Mouse (Mus musculus) right cerebral cortex, postnatal 25 days (tissue): ENCODE results near the gene Olfr1019.

Source experiments
- DNase-seq: peaks from one replicate; pipeline ENCODE4 v3.0.0; 2022

The Olfr1019 gene

DNA sequence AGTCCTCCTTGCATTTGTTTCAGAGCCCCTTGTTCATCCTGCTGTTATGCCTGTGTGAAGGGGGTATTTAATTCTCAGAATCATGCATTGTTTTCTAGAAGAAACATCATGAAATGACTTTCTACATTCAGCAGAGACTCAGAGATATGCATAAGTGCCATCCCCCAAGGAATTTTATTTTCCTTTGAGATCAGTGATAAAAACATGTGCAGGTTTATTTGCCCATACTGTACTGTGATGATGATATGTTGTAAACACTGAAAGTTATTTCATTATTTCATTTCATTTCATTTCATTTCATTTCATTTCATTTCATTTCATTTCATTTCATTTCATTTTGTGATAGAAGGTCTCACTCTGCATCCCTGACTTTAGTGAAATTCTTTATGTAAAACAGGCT is at the start of gene Olfr1019:
TSS of gene Olfr1019 (minus strand) at position 101 of the 400 bp plus-strand sequence.
- DNase-seq, result no peak

GRCm38 (mm10) chr2:85885340-85885739 is 40.1 kb upstream of the Olfr1019 start, which contains the start of gene Olfr1023:
Gene Olfr1023 (plus strand): TSS chr2:85885640.
- no peak for DNase-seq

DNA sequence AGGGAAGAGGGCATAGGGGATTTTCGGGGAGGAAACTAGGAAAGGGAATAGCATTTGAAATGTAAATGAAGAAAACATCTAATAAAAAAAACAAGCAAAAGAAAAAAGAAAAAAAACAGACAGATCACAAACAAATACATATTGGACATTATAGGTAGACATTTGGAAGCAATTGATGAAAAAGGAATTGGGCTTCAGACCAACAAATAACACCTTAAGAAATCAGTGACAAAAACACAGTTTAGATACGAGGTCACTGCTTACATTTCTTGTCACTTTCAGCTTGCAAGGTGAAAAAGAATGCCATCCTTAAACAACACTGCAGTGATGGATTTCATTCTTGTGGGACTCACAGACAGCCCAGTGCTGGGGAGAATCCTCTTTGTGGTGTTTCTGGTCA is 23.0 kb upstream of the Olfr1019 start, which contains the start of gene Olfr1022:
TSS of gene Olfr1022 (plus strand) at position 301 of the 400 bp plus-strand sequence.
- no peak for DNase-seq

DNA sequence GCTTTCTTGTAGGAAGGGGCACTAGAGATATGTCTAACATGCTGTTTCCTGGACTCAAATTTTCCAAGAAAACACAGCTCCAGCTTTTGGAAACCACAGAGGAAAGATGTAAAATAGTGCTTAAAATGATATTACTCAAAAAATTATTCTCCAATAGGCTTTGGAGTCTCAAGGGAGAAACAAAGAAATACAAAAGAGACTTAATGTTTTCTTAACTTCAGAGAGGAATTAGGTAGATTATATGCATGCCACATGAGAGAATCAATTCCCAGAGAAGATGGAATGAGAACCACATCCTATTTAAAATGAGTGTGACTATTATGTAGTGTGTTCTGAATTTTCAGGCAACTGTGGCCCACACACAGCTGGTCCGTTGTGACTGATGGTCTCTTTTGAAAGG is 1.4 kb upstream of the Olfr1019 start, which contains the start of gene Olfr1020:
TSS of gene Olfr1020 (plus strand) at position 301 of the 400 bp plus-strand sequence.
- DNase-seq, result no peak

GRCm38 (mm10) chr2:85818179-85818578 is 27.1 kb downstream of the Olfr1019 start, which contains the start of gene Olfr1018:
Gene Olfr1018 (plus strand): TSS chr2:85818479.
- no peak for DNase-seq

- no peak for DNase-seq
These were observed 40.8 kb downstream of the Olfr1019 start for GRCm38 (mm10) chr2:85804501-85804900.

DNA sequence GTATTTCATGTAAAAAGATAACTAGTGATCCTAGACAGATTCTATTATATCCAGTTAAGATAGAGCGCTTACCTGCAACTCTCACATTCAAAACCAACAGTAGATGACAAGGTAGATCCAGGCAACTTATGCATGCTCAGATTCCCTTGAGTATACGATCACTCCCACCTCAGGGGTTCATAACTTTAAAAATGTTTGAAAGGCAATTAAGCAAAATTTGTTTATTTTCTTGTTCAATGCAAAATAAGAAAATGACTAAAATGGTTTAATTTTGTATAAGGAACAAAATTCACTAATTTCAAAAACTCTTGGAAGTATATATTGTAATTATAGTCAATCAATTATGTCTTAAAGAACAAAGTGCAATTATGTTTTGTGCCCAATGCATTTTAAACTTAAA is 42.8 kb downstream of the Olfr1019 start, which contains the start of gene Olfr1016:
TSS of gene Olfr1016 (minus strand) at position 101 of the 400 bp plus-strand sequence.
- no peak for DNase-seq

DNA sequence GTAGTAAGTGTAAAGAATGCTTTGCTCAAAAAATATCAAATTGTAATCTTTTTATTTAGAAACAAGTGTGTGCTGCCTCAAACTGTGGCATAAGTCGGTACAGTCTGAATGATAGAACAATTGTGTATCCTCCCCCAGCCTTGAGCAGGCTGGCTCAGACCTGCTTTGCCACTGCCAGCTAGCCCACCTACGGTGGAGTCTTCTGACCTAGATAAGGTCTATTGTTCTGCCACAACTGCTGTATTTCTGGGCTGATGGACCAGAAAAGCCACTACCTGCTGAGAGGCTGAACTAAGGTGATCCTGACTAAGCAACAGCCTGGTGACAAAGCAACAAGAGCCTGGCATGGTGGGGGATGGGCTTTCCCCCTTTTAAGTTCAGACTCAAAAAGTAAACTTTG is 53.0 kb downstream of the Olfr1019 start:
- DNase-seq, result no peak
